Mouse (Mus musculus) cerebellum, adult 11 months (tissue): ENCODE results near the gene Sema4a.
A peak's percentile ranks its signal among the peaks of the same experiment; 100 is the strongest.

ENCODE experiments used
- DNase-seq: peaks from one replicate; pipeline ENCODE4 v3.0.0; 2022

The Sema4a gene

GRCm38 (mm10) chr3:88486043-88486442 lies 25.1 kb upstream of the Sema4a start:
- no peak for DNase-seq

GRCm38 (mm10) chr3:88484597-88485316 lies 23.8 kb upstream of the Sema4a start:
- no peak for DNase-seq

- DNase-seq, result peak; percentile 69
These were observed 22.6 kb upstream of the Sema4a start for GRCm38 (mm10) chr3:88483621-88484020.

GRCm38 (mm10) chr3:88483141-88483540 lies 22.2 kb upstream of the Sema4a start:
- DNase-seq, result no peak

- no peak for DNase-seq
These were observed 21.4 kb upstream of the Sema4a start for GRCm38 (mm10) chr3:88482336-88482735.

GRCm38 (mm10) chr3:88481372-88482040 lies 20.5 kb upstream of the Sema4a start:
- DNase-seq, result no peak

- no peak for DNase-seq
These were observed 19.7 kb upstream of the Sema4a start for GRCm38 (mm10) chr3:88480679-88481078.

GRCm38 (mm10) chr3:88479828-88480227 lies 18.8 kb upstream of the Sema4a start:
- DNase-seq, result no peak

GRCm38 (mm10) chr3:88479163-88479562 lies 18.2 kb upstream of the Sema4a start:
- no peak for DNase-seq

- DNase-seq, result peak; percentile 77
These were observed 16.8 kb upstream of the Sema4a start for GRCm38 (mm10) chr3:88477735-88478134.

- no peak for DNase-seq
These were observed 15.4 kb upstream of the Sema4a start for GRCm38 (mm10) chr3:88476403-88476802.

GRCm38 (mm10) chr3:88473571-88473970 lies 12.6 kb upstream of the Sema4a start:
- no peak for DNase-seq

GRCm38 (mm10) chr3:88473020-88473419 lies 12.0 kb upstream of the Sema4a start:
- no peak for DNase-seq

- DNase-seq, result no peak
These were observed 10.0 kb upstream of the Sema4a start for GRCm38 (mm10) chr3:88470943-88471479.

GRCm38 (mm10) chr3:88469466-88469865 lies 8.5 kb upstream of the Sema4a start:
- DNase-seq, result no peak

- DNase-seq, result peak; percentile 84
These were observed 6.3 kb upstream of the Sema4a start for GRCm38 (mm10) chr3:88467116-88467824.

GRCm38 (mm10) chr3:88465127-88465526 lies 4.1 kb upstream of the Sema4a start:
- DNase-seq, result no peak

- no peak for DNase-seq
These were observed 3.4 kb upstream of the Sema4a start for GRCm38 (mm10) chr3:88464425-88464824.

- DNase-seq, result no peak
These were observed 953 bp downstream of the Sema4a start for GRCm38 (mm10) chr3:88460029-88460428.

- DNase-seq, result no peak
These were observed 2.2 kb downstream of the Sema4a start for GRCm38 (mm10) chr3:88458778-88459219.

GRCm38 (mm10) chr3:88456746-88457532 lies 4.0 kb downstream of the Sema4a start:
- DNase-seq, result no peak

- no peak for DNase-seq
These were observed 4.7 kb downstream of the Sema4a start for GRCm38 (mm10) chr3:88456313-88456712.
